Mouse (Mus musculus): ENCODE results near the gene Zbtb8os.

The Zbtb8os gene

GRCm38 (mm10) chr4:129376961-129377545 lies 41.6 kb downstream of the Zbtb8os start:
- DNase-seq (ENCODE audit: low spot score): peak; percentile 44

GRCm38 (mm10) chr4:129377601-129378390 lies 42.3 kb downstream of the Zbtb8os start, which contains the start of gene Zbtb8a:
Gene Zbtb8a, minus strand, starts transcription at chr4:129378116.
- DNase-seq (ENCODE audit: low spot score): peak; percentile 11

DNA sequence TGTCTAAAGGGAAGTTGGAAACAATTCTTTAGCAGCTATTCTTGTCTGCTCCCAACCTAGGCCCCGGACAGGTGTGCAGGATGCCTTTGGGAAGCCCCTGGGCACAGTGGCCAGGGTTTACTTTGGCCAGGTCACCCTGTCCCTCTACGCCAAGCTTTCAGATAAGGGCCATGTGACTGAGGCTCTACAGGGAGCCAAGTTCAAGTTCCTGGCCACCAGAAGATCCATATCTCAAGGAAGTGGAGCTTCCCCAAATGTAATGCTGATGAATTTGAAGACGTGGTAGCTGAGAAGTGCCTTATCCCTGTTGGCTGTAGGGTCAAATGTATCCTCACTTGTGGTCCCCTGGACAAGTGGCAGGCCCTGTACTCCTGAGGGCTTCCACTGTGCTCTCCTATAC lies 44.3 kb downstream of the Zbtb8os start:
- no peak for DNase-seq (ENCODE audit: low spot score)

DNA sequence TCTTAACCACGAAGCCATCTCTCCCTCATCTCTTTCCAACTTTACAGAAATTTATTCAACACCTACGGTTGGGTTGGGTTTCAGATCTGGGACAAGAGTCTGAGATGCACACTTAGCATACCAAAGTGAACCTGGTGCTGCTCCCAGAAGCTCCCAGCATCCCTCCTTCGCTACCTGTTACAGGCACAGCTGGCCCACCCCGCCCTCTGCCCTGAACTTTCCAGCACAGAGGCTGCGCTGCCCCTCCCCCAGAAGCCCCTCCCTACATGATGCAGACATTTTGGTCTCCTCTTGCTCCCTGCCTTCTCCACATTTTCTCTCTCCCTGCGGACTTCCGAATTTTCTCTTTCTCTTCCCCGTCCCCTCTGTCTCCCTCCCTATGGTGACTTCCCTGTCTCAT lies 45.7 kb downstream of the Zbtb8os start:
- no peak for DNase-seq (ENCODE audit: low spot score)

- no peak for DNase-seq (ENCODE audit: low spot score)
These were observed 46.5 kb downstream of the Zbtb8os start for GRCm38 (mm10) chr4:129382029-129382428.

GRCm38 (mm10) chr4:129382488-129382887 lies 47.0 kb downstream of the Zbtb8os start:
- no peak for DNase-seq (ENCODE audit: low spot score)

GRCm38 (mm10) chr4:129383586-129383985 lies 48.1 kb downstream of the Zbtb8os start:
- no peak for DNase-seq (ENCODE audit: low spot score)

DNA sequence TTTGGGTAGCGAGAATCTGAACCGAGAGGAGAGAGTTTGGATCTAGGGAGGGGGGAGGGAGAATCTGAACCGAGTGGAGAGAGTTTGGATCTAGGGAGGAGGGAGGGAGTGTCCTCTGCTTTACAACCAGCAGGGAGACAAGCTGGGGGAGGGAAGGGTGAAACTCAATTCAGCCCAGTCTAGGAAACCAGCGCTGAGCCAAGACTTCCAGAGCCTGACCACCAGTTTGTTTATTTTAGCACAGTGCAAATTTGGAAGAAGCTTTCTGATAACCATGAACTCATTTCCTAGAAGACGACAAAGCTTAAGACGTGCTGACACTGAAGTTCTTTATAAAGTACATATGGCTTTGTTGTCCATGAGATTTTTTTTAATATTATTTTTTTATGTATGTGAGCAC lies 48.9 kb downstream of the Zbtb8os start:
- no peak for DNase-seq (ENCODE audit: low spot score)

- no peak for DNase-seq (ENCODE audit: low spot score)
These were observed 50.2 kb downstream of the Zbtb8os start for GRCm38 (mm10) chr4:129385685-129386084.

DNA sequence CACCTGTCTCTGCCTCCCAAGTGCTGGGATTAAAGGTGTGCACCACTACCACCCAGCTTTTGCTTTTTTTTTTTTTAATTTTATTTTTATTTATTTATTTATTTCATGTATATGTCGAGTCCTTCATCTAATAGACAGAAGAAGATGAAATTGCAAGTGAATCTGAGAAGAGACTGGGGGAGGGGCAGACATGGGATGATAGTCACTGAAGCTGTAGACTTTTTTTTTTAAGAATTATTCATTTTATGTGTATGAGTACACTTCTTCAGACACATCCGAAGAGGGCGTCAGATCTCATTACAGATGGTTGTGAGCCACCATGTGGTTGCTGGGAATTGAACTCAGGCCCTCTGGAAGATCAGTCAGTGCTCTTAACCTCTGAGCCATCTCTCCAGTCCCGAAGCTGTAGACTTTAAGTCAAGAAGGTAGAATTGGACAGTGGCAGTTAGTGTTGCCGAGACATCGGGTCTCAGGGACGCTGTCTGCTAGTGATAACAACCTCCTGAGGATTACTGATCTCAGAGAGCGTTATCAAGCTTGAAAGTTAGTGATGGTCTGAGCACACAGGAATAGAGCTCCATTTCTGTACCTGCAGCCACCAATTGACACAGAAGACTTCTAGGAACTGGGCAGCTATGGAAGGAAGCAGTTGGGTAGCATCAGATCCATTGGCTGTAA lies 50.9 kb downstream of the Zbtb8os start:
- DNase-seq (ENCODE audit: low spot score): no peak

DNA sequence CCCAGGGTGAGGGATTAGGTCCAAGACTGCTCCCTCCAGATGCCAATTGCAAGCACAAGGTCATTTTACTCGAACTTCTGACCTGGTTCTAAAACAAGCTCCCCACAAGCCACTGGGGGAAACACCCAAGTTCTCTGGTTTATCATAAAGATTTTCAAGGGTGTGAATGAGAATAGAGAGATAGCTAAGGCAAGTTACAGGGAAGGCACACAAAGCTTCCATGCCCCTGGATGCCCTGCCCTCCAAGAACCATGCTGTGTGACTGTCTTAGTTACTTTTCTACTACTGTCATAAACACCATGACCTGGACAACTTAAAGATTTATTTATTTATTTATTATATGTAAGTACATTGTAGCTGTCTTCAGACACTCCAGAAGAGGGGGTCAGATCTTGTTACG lies 51.5 kb downstream of the Zbtb8os start:
- DNase-seq (ENCODE audit: low spot score): no peak

- no peak for DNase-seq (ENCODE audit: low spot score)
These were observed 52.9 kb downstream of the Zbtb8os start for GRCm38 (mm10) chr4:129388404-129388803.

- DNase-seq (ENCODE audit: low spot score): no peak
These were observed 54.8 kb downstream of the Zbtb8os start for GRCm38 (mm10) chr4:129390216-129390743.

DNA sequence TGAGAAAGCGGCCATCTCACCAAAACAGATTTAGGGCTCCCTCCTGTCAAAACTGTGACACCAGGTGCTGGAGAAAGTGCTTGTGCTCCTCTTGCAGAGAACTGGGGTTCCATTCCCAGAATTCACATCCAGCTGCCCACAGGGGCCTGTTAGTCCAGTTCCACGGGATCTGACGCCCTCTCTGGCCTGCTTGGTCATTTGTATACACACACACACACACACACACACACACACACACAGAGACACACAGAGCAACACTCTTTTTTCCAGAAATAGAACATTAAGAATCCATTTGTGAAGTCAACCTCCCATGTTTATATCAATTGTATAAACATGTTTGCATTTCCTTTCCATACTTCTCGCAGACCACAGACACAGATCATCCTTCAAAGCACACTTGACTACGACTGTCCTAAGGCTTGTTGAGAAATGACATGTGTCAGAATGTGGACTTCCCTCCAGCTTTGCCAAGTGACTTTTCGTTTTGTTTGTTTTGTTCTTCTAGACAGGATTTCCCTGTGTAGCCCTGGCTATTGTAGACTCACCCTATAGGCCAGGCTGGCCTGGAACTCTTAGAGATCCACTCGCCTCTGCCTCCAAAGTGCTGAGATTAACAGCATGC lies 55.6 kb downstream of the Zbtb8os start:
- no peak for DNase-seq (ENCODE audit: low spot score)

GRCm38 (mm10) chr4:129394089-129394870 lies 58.8 kb downstream of the Zbtb8os start:
- no peak for DNase-seq (ENCODE audit: low spot score)

DNA sequence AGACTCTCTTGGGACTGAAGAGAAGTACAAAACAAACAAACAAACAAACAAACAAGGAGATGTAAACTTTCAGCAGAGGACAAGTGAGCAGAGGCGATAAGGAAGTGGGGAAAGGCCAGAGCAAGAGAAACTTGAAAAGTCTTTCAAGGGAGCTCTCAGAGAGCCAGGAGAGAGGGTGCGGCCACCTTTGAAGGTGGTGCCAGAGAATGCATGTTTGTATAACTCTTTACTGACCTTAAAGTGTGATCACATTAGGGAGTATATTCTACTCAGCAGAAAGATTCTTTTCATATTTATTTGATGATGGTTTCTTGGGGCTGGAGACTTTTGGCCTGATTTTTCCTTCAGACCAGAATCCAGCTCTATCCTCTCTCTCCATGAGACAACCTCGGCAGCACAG lies 61.5 kb downstream of the Zbtb8os start:
- DNase-seq (ENCODE audit: low spot score): no peak

- no peak for DNase-seq (ENCODE audit: low spot score)
These were observed 64.3 kb downstream of the Zbtb8os start for GRCm38 (mm10) chr4:129399813-129400212.
